Mouse (Mus musculus) embryonic facial prominence, embryonic 11.5 days (tissue): ENCODE measurements around the gene Zcchc12. TPM values are rescaled to one million over a fixed set of nuclear protein-coding genes. Genes with fewer than 3 reads are reported as not detected.

ENCODE experiments used
- ATAC-seq: fragments of 200-750 bp; cut with Nextera tagmentation; replicated peaks from 2 replicates; pipeline ENCODE4 v1.8.0; 2017; ENCODE audit warnings: low read depth; ENCODE audit not compliant: insufficient number of reproducible peaks, low FRiP score, low TSS enrichment
- DNase-seq: peaks from one replicate; pipeline ENCODE4 v3.0.0-alpha.2; 2015; ENCODE audit warnings: low spot score
- H3K27ac ChIP-seq: fragments of 300-500 bp; sonication (generic); replicated peaks from 2 replicates; pipeline ENCODE4 v1.5.1; 2014; ENCODE audit warnings: mild to moderate bottlenecking, low read depth, low read length, control low read depth
- H3K27me3 ChIP-seq: fragments of 300-500 bp; sonication (generic); 2 replicates; pipeline ENCODE4 v1.6.1; 2014; ENCODE audit warnings: mild to moderate bottlenecking, low read length, moderate library complexity, mixed read lengths; ENCODE audit not compliant: control insufficient read depth, insufficient read depth
- H3K36me3 ChIP-seq: fragments of 300-500 bp; sonication (generic); replicated peaks from 2 replicates; pipeline ENCODE4 v1.6.1; 2014; ENCODE audit warnings: low read depth, mild to moderate bottlenecking, low read length, moderate library complexity, mixed read lengths; ENCODE audit not compliant: control insufficient read depth, insufficient read depth
- H3K4me1 ChIP-seq: fragments of 300-500 bp; sonication (generic); 2 replicates; pipeline ENCODE4 v1.6.1; 2014; ENCODE audit warnings: low read length, mixed read lengths; ENCODE audit not compliant: control insufficient read depth, insufficient read depth
- H3K4me2 ChIP-seq: fragments of 300-500 bp; sonication (generic); 2 replicates; pipeline ENCODE4 v1.6.1; 2014; ENCODE audit warnings: low read depth, mild to moderate bottlenecking, control low read depth, low read length, moderate library complexity
- H3K4me3 ChIP-seq: fragments of 300-500 bp; sonication (generic); 2 replicates; pipeline ENCODE4 v1.5.1; 2014; ENCODE audit warnings: low read depth, low read length, control low read depth
- H3K9ac ChIP-seq: fragments of 300-500 bp; sonication (generic); replicated peaks from 2 replicates; pipeline ENCODE4 v1.6.1; 2014; ENCODE audit warnings: mild to moderate bottlenecking, control low read depth, low read length
- H3K9me3 ChIP-seq: fragments of 300-500 bp; sonication (generic); replicated peaks from 2 replicates; pipeline ENCODE4 v1.6.1; 2016; ENCODE audit warnings: mild to moderate bottlenecking, low read length, inconsistent platforms, mixed read lengths; ENCODE audit not compliant: control insufficient read depth
- WGBS: fragments of 180-500 bp; shearing (Covaris S2); extraction: QIAGEN DNeasy Blood & Tissue Kit; methylation state at CpG from one replicate; pipeline ENCODE4 v1.1.7; 2014; 5-methylcytosine and 5-hydroxymethylcytosine counted together
- polyA plus RNA-seq: library from polyadenylated mRNA; unstranded; fragments of >200 nt; fragmentation: Nextera tagmentation; extraction: Ambion mirVana; gene quantifications from 2 replicates; pipeline ENCODE4 v1.2.1, GENCODE M21; 2014

Zcchc12 gene
- 16.3 and 16.6 TPM in 2 replicates for polyA plus RNA-seq

- WGBS, result 13% methylated on average over 22 of the region's 28 CpGs
- H3K9ac ChIP-seq, result 0 out of 2 replicates have a peak within 1 kb of the TSS, but pooled peaks have one; percentile 8
- H3K27me3 ChIP-seq, result no peaks in the 10 kb centered on the region
- no peaks in the 10 kb centered on the region for H3K9me3 ChIP-seq
- H3K36me3 ChIP-seq, result no peaks in the 10 kb centered on the region
- no peaks in the 10 kb centered on the region for H3K4me1 ChIP-seq
- peak within 1 kb of the TSS; percentile 21 for H3K4me3 ChIP-seq
- ATAC-seq, result peak; percentile 86; the same call in 1 of the 2 replicates
- peak; percentile 65 for DNase-seq
- no peak within 1 kb of the TSS for H3K27ac ChIP-seq
- peak within 1 kb of the TSS; percentile 46 for H3K4me2 ChIP-seq
Observed at GRCm38 (mm10) chrX:36195736-36196525, at the start of gene Zcchc12. Zcchc12 (plus strand) TSS chrX:36195904.

GRCm38 (mm10) chrX:36146746-36147145 is 49.0 kb upstream of the Zcchc12 start:
- no peak overlapping the region for H3K4me3 ChIP-seq

GRCm38 (mm10) chrX:36150100-36150499 is 45.6 kb upstream of the Zcchc12 start:
- ATAC-seq, result no peak
- Histone ChIP-seq H3K9ac (no peak overlapping the region), H3K9me3 (no peaks in the 10 kb centered on the region), H3K4me1 (no peaks in the 10 kb centered on the region), H3K4me2 (no peak overlapping the region), H3K36me3 (no peaks in the 10 kb centered on the region), H3K27ac (no peak overlapping the region), H3K27me3 (no peaks in the 10 kb centered on the region), H3K4me3 (no peak overlapping the region)
- no peak for DNase-seq

More at GRCm38 (mm10) chrX:36146746-36147145, 49.0 kb upstream of the Zcchc12 start:
- ATAC-seq (no peak), DNase-seq (no peak)
- 73% methylated on average over 4 of the region's 4 CpGs for WGBS
- no peak overlapping the region for H3K9ac ChIP-seq
- H3K36me3 ChIP-seq, result no peaks in the 10 kb centered on the region
- no peak overlapping the region for H3K4me2 ChIP-seq
- no peaks in the 10 kb centered on the region for H3K9me3 ChIP-seq
- no peaks in the 10 kb centered on the region for H3K27me3 ChIP-seq
- no peaks in the 10 kb centered on the region for H3K4me1 ChIP-seq
- no peak overlapping the region for H3K27ac ChIP-seq

- ATAC-seq, result no peak
Observed at GRCm38 (mm10) chrX:36156677-36157076, 39.0 kb upstream of the Zcchc12 start.

DNA sequence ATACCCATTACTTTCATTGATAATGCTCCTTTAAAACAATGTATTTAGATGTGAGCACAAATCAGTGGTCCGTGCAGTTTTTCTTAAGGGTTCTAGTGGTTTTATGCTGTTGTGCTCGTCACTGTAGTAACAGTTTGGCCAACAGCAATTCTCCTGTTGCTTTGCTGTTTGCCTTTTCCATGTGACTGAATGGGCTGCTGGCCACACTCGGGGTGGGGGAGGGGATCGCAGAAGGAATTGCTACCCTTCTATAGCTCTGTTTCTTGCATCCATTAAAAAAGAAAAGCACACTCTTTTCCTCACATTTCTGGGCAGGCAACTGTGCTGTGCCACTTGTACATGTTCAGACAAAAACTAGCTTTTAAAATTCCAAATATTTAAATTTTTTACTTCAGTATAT is 34.1 kb upstream of the Zcchc12 start:
- H3K4me3 ChIP-seq, result no peak overlapping the region
- no peaks in the 10 kb centered on the region for H3K36me3 ChIP-seq
- ATAC-seq (no peak), DNase-seq (no peak)
- WGBS, result 22% methylated on average over 4 of the region's 4 CpGs
- no peak overlapping the region for H3K4me2 ChIP-seq
- H3K9ac ChIP-seq, result no peak overlapping the region
- no peaks in the 10 kb centered on the region for H3K27me3 ChIP-seq
- no peaks in the 10 kb centered on the region for H3K9me3 ChIP-seq
- H3K27ac ChIP-seq, result no peak overlapping the region
- H3K4me1 ChIP-seq, result no peaks in the 10 kb centered on the region

More at GRCm38 (mm10) chrX:36156677-36157076, 39.0 kb upstream of the Zcchc12 start:
- no peak overlapping the region for H3K27ac ChIP-seq
- no peak overlapping the region for H3K4me2 ChIP-seq
- no peaks in the 10 kb centered on the region for H3K27me3 ChIP-seq
- no peaks in the 10 kb centered on the region for H3K36me3 ChIP-seq
- 75% methylated on average over 2 of the region's 2 CpGs for WGBS
- H3K9ac ChIP-seq, result no peak overlapping the region
- H3K9me3 ChIP-seq, result no peaks in the 10 kb centered on the region
- H3K4me1 ChIP-seq, result no peaks in the 10 kb centered on the region
- no peak for DNase-seq
- no peak overlapping the region for H3K4me3 ChIP-seq

- no peak overlapping the region for H3K4me2 ChIP-seq
- H3K36me3 ChIP-seq, result no peaks in the 10 kb centered on the region
- no peak overlapping the region for H3K4me3 ChIP-seq
- DNase-seq (peak; percentile 47), ATAC-seq (no peak)
- H3K9ac ChIP-seq, result no peak overlapping the region
- no peaks in the 10 kb centered on the region for H3K27me3 ChIP-seq
- no peaks in the 10 kb centered on the region for H3K4me1 ChIP-seq
- H3K9me3 ChIP-seq, result no peaks in the 10 kb centered on the region
- H3K27ac ChIP-seq, result no peak overlapping the region
Observed at GRCm38 (mm10) chrX:36183625-36184024, 12.1 kb upstream of the Zcchc12 start.

- H3K36me3 ChIP-seq, result no peaks in the 10 kb centered on the region
- no peaks in the 10 kb centered on the region for H3K27me3 ChIP-seq
- no peak overlapping the region for H3K9ac ChIP-seq
- no peaks in the 10 kb centered on the region for H3K9me3 ChIP-seq
- H3K4me1 ChIP-seq, result no peaks in the 10 kb centered on the region
- DNase-seq (no peak), ATAC-seq (no peak)
- H3K4me2 ChIP-seq, result no peak overlapping the region
- no peak overlapping the region for H3K27ac ChIP-seq
- H3K4me3 ChIP-seq, result no peak overlapping the region
- WGBS, result 60% methylated on average over 5 of the region's 5 CpGs
Observed at GRCm38 (mm10) chrX:36186036-36186435, 9.7 kb upstream of the Zcchc12 start.

DNA sequence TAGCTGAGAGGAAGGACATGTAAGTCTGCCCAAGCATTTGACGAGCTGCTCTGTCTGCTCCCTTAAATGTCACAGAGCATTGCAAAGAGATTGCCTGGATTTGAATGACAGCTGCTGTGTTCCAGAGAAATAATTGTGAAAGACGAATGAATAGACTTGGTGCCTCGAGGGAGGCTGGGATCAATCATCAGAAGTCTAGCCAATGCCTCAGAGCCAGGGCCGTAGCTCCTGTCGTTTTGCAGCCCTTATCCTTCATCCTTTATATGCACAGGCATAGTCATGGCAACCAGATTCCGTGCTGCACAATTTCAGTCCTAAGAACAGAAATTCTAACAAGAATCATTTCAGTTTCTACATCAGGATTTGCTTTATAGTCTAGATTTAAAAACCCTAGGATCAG is 9.3 kb upstream of the Zcchc12 start:
- Histone ChIP-seq H3K9ac (no peak overlapping the region), H3K27me3 (no peaks in the 10 kb centered on the region), H3K4me2 (no peak overlapping the region), H3K27ac (no peak overlapping the region), H3K4me1 (no peaks in the 10 kb centered on the region), H3K36me3 (no peaks in the 10 kb centered on the region), H3K4me3 (no peak overlapping the region), H3K9me3 (no peaks in the 10 kb centered on the region)
- no peak for DNase-seq
- 42% methylated on average over 6 of the region's 6 CpGs for WGBS
- no peak for ATAC-seq
